Mouse (Mus musculus) T-cell, adult 2 months (primary cell): ENCODE results near the gene Try5.
"Not testable (repeated sequence)": the region's sequence is repeated elsewhere in the genome, so short reads cannot be mapped to it uniquely, and the experiment has no call there.

Experiments used
- DNase-seq: peaks from one replicate; pipeline ENCODE4 v3.0.0; 2022; ENCODE audit warnings: low spot score

Gene Try5

DNA sequence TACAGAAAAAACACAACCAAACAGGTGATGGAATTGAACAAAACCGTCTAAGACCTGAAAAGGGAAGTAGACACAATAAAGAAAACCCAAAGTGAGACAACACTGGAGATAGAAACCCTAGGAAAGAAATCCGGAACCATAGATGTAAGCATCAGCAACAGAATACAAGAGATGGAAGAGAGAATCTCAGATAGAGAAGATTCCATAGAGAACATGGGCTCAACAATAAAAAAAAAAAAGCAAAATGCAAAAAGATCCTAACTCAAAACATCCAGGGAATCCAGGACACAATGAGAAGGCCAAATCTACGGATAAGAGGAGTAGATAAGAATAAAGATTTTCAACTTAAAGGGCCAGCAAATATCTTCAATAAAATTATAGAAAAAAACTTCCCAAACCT, at the start of gene Try5:
TSS of gene Try5 (minus strand) at position 101 of the 400 bp plus-strand sequence.
- not testable (repeated sequence) for DNase-seq

DNA sequence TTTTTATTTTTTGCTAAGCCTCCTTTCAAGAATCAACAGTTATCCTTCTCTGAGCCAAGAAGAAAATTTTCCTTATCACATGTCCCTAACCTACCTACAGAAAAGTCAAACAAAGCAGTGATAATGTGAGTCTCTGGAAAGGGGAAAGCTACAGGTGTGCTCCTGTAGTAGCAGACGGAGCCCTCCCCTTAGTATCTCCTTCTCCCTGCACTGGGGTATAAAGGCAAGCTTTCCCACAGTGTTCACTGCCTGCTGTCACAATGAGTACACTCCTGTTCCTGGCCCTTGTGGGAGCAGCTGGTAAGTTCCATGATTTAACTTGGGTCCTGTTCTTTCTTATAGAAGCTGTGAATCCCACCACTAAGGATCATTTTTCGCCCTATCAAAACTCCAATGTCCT, 37.3 kb upstream of the Try5 start, which contains the start of gene Try10:
TSS of gene Try10 (plus strand) at position 174 of the 400 bp plus-strand sequence.
- DNase-seq, result no peak

DNA sequence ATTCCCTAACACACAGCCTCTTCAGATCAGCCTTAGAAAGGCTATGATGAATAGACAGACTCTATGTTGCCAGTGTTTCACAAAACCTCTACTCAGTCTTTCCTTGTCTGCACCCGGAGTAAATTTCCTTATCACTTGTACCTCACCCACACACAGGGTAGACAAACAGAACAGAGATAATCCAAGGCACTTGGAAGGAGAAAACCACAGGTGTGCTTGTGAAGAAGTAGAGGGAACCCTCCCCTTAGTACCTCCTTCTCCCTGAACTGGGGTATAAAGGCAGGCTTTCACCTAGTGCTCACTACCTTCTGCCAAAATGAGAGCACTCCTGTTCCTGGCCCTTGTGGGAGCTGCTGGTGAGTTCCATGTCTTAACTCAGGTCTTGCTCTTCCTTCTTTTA, 14.7 kb downstream of the Try5 start, which contains the start of gene Try4:
TSS of gene Try4 (plus strand) at position 301 of the 400 bp plus-strand sequence.
- DNase-seq, result no peak

DNA sequence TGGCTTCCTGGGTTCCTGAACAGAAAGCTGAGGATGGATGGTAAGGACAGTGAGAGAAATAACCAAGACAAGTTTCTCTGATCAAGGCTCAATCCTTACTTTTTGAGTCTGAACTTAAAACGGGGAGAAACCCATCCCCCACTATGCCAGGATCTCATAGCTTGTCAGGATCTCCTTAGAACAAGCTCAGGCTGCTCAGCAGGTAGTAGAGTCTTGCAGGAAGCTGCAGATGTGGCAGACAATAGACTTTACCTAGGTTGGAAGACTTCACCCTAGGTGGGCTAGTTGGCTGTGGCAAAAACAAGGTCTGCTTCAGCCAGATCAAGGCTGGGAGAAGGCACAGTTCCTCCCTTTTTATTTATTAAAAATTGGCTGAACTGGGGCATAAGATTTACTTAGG, 18.4 kb downstream of the Try5 start:
- no peak for DNase-seq

DNA sequence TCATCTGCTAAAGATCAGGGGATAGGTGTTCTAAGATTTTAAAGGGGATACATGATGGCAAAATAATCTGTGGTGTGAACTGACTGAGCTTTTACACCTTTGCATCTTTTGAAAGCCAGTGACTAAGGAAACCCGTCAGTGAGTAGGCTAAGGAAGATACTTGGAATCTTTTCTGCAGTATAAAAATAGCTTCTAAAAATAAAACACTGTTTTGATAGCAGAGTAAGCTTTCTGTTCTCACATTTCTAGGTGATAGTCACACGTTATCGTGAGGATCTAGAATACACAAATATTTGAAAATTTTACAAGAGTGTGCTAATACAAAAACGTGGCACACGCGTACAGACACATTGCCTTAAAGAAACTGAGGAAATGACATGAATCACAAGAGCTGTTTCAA, 50.5 kb downstream of the Try5 start:
- no peak for DNase-seq

DNA sequence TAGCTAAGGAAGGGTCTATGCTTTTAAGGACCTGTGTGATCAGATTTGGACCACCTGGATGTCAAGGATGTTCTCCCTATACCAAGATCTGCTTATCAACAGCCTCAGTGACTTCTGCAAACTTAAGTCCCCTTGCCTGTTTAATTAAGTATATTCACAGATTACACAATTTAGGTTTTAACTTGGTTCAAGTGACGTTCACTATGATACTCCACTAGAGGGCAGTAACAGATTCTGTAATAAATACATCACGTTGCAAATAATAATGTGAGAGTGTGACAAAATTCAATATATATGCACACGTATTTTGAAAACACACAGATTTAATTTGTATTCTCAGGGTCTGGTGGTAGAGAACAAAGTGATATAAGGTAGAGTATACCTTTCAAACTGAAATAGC, 53.8 kb downstream of the Try5 start:
- DNase-seq, result no peak
